Mouse (Mus musculus) E14TG2a.4 (cell line): Measurements from ENCODE around the gene Trim10.

Source experiments
- CTCF ChIP-seq: conservative IDR thresholded peaks from 2 replicates; pipeline ENCODE4 v1.5.1; 2014; ENCODE audit warnings: low read length
- POU5F1 ChIP-seq: IDR thresholded peaks from 2 replicates; pipeline ENCODE4 v1.6.1; 2014; ENCODE audit warnings: low read length, borderline replicate concordance

DNA sequence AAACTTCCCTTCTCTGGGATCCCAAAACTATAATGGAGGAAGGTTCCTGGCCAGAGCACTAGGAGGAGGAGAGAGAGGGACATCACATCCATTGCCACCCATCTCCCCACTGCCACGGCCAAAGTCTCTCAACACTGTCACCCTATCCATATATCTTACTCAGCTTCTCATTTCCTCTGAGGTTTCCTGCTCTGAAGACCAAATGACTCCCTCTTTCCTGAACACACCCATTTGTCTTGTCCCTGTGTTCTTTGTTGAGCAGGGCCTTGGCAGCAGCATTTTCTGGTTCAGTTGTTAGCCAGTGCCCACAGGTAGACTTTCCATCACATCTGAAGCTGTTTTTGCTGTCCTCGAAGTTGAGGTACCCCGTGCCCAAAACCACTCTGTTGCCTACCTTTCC lies 11.2 kb upstream of the Trim10 start:
- TF ChIP-seq CTCF (no peak), POU5F1 (no peak)
